Mouse (Mus musculus) ES-Bruce4 (cell line): Measurements from ENCODE around the gene Igdcc3. TPM values are rescaled to one million over a fixed set of nuclear protein-coding genes. Genes with fewer than 3 reads are reported as not detected.
A peak's percentile ranks its signal among the peaks of the same experiment; 100 is the strongest.
"Not testable (repeated sequence)": the region's sequence is repeated elsewhere in the genome, so short reads cannot be mapped to it uniquely, and the experiment has no call there.

Experiments used
- H3K27ac ChIP-seq: 2 replicates; pipeline ENCODE4 v1.5.1; 2012; ENCODE audit warnings: low read length, inconsistent platforms; ENCODE audit not compliant: insufficient read depth
- H3K27me3 ChIP-seq: 2 replicates; pipeline ENCODE4 v1.6.1; 2012; ENCODE audit warnings: mild to moderate bottlenecking, low read length, inconsistent platforms; ENCODE audit not compliant: control insufficient read depth, poor library complexity, insufficient read depth, severe bottlenecking
- H3K36me3 ChIP-seq: 2 replicates; pipeline ENCODE4 v1.6.1; 2012; ENCODE audit warnings: inconsistent platforms, mild to moderate bottlenecking, low read length, moderate library complexity; ENCODE audit not compliant: control insufficient read depth, poor library complexity, insufficient read depth, severe bottlenecking
- H3K4me1 ChIP-seq: one replicate; pipeline ENCODE4 v1.8.1; 2011; ENCODE audit warnings: low read length; ENCODE audit not compliant: control insufficient read depth, insufficient read depth
- H3K4me3 ChIP-seq: 2 replicates; pipeline ENCODE4 v1.5.1; 2011; ENCODE audit warnings: low read depth, mild to moderate bottlenecking, low read length
- H3K9ac ChIP-seq: 2 replicates; pipeline ENCODE4 v1.6.1; 2012; ENCODE audit warnings: low read depth, mild to moderate bottlenecking, inconsistent platforms; ENCODE audit not compliant: poor library complexity, severe bottlenecking
- H3K9me3 ChIP-seq: replicated peaks from 2 replicates; pipeline ENCODE4 v1.6.1; 2012; ENCODE audit warnings: mild to moderate bottlenecking, low read length, inconsistent platforms; ENCODE audit not compliant: control insufficient read depth, poor library complexity, insufficient read depth, severe bottlenecking
- CTCF ChIP-seq: IDR thresholded peaks from one replicate; pipeline ENCODE4 v1.8.1; 2011; ENCODE audit warnings: low read depth, low read length
- EP300 ChIP-seq: IDR thresholded peaks from 2 replicates; pipeline ENCODE4 v1.6.1; 2011; ENCODE audit warnings: low read depth, low read length; ENCODE audit not compliant: insufficient read depth
- POLR2A ChIP-seq: IDR thresholded peaks from one replicate; pipeline ENCODE4 v1.8.1; 2011; ENCODE audit warnings: low read length; ENCODE audit not compliant: insufficient read depth
- polyA plus RNA-seq: library from polyadenylated mRNA; stranded (reverse); fragments of >200 nt; gene quantifications from 2 replicates; pipeline ENCODE4 v1.2.4, GENCODE M21; 2011; ENCODE audit warnings: low read depth; ENCODE audit not compliant: missing spikeins, insufficient read depth, insufficient read length

Igdcc3 gene
- polyA plus RNA-seq, 1 experiment = 8.9 TPM

DNA sequence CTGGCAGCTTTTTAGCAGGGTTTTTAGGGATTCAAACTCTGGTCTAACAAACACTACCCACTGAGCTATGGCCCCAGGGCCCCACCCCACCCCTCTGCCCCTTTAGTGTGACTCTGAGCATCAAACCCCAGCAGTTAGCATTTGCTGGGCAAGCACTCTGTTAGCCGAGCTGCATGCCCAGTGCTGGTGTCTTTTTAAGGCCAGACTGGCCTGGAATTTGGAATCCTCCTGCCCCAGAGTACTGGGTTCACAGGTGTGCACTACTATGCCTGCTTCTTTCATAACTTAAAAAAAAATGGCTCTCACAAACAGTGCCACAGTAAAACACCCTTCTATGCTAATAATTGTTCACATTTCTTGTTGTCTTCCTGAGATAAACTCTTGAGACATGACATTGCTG lies 77.9 kb downstream of the Igdcc3 start:
- H3K36me3 ChIP-seq = no peaks in the 10 kb centered on the region
- H3K4me1 ChIP-seq = peaks cover 2% of the 10 kb centered on the region
- H3K9me3 ChIP-seq = no peaks in the 10 kb centered on the region
- TF ChIP-seq POLR2A = no peak
- no peak for TF ChIP-seq CTCF
- no peak for TF ChIP-seq EP300
- H3K27me3 ChIP-seq = no peaks in the 10 kb centered on the region
- no peak overlapping the region for H3K9ac ChIP-seq
- H3K4me3 ChIP-seq = no peak overlapping the region
- H3K27ac ChIP-seq = no peak overlapping the region

DNA sequence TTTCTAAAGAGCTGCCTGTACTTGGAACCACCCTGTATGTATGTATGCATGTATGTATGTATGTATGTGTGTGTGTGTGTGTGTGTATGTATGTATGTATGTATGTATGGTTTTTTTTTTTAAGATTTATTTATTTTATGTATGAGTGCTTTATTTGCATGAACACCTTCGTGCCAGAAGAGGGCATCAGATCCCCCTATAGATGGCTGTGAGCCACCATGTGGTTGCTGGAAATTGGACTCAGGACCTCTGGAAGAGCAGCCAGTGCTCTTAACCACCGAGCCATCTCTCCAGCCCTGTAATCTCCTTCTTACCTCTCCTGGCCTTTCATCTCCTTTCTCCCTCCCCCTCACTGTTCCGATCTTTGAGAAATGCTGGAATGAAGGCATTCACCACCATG lies 79.4 kb downstream of the Igdcc3 start:
- not testable (repeated sequence) for H3K36me3 ChIP-seq, H3K27me3 ChIP-seq, H3K9me3 ChIP-seq, H3K27ac ChIP-seq, H3K4me3 ChIP-seq, H3K4me1 ChIP-seq, H3K9ac ChIP-seq
- peak; percentile 6 for TF ChIP-seq CTCF

DNA sequence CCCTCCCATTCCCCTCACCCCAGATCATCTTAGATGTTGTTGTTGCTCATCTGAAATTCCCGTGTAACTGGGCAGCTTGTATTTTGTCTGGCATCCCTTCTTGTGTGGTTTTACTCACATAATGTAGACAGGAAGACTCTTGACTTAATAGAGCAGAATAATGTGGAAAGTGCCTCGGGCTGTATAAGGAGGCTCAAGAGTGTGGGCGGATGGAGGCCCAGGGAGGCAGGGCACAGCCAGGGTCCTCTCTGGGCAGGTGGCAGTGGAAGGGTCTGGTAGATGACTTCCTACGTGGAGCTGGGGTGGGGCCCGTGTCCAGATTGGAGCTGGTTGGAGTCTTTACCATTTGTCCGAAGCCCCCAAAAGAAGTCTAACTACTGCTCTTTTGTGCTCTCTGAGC lies 82.9 kb downstream of the Igdcc3 start:
- Histone ChIP-seq H3K9ac (no peak overlapping the region), H3K4me1 (peaks cover 2% of the 10 kb centered on the region), H3K4me3 (no peak overlapping the region)

DNA sequence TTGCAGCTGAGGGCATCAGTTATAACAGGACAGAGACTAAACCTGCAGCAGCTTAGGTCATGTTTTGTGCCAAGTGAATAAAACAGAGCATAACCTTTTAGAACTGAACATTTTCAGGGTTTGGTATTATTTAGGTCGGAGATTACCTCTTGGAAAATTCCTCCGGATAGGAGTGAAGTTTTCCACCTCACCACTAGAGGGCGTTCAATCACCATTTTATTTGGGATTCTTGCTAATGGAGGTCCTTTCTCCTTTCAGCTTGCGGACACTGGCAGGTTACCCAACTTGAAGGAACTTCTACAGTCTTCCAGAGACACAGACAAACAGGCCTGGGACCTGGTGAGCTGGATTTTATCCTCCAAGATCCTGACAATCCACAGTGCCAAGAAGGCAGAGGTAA lies 84.8 kb downstream of the Igdcc3 start:
- H3K9ac ChIP-seq = no peak overlapping the region
- no peak for TF ChIP-seq POLR2A
- no peak for TF ChIP-seq EP300
- no peak for TF ChIP-seq CTCF
- no peaks in the 10 kb centered on the region for H3K9me3 ChIP-seq
- H3K4me3 ChIP-seq = no peak overlapping the region
- H3K27ac ChIP-seq = no peak overlapping the region
- H3K36me3 ChIP-seq = 0 out of 2 replicates have a peak, but pooled peaks cover 2% of the 10 kb centered on the region
- no peaks in the 10 kb centered on the region for H3K27me3 ChIP-seq
- H3K4me1 ChIP-seq = no peaks in the 10 kb centered on the region

More for the DNA sequence above, 82.9 kb downstream of the Igdcc3 start:
- no peak overlapping the region for H3K27ac ChIP-seq
- 0 out of 2 replicates have a peak, but pooled peaks cover 2% of the 10 kb centered on the region for H3K36me3 ChIP-seq
- no peaks in the 10 kb centered on the region for H3K27me3 ChIP-seq
- no peaks in the 10 kb centered on the region for H3K9me3 ChIP-seq
- no peak for TF ChIP-seq EP300
- no peak for TF ChIP-seq POLR2A
- no peak for TF ChIP-seq CTCF

DNA sequence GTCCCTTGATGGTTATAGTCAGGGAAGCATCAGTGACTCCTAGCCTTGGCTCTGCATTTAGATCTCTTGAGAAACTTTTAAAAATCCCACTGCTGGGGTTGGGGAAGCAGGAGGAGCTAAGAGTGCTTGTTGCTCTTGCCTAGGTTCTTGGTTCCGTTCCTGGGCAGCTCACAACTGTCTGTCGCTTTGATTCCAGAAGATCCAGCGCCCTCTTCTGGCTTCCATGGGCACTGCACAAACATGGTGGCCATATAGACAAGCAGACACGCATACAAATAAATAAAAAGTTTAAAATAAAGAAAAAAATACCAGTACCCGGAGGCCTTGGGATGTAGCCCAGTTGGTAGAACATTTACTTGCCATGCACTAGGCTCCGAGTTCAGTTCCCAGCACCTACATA lies 89.3 kb downstream of the Igdcc3 start:
- no peak for TF ChIP-seq EP300
- TF ChIP-seq POLR2A = no peak
- TF ChIP-seq CTCF = peak; percentile 51
- H3K9ac ChIP-seq = no peak overlapping the region
- 0 out of 2 replicates have a peak, but pooled peaks cover 2% of the 10 kb centered on the region for H3K36me3 ChIP-seq
- no peaks in the 10 kb centered on the region for H3K9me3 ChIP-seq
- H3K4me1 ChIP-seq = no peaks in the 10 kb centered on the region
- H3K27ac ChIP-seq = no peak overlapping the region
- no peaks in the 10 kb centered on the region for H3K27me3 ChIP-seq
- no peak overlapping the region for H3K4me3 ChIP-seq

DNA sequence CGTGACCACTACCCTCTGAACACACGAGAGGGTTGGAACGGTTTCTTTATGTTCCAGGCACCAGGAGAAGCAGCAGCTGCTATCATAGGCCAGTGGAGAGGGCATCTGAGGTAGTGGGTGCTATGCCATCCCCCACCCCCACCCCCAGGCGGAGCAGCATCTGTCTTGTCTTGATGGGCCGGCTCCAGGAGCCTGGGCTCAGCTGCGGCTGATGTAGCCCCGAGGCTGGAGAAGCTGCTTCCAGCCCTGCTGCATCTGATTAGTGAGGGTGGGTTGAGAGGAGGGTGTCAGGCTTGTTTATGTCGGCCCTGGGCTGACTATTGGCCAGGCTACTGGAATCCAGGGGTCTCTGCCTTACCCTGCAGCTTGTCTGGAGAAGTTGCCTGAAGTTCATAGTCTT lies 90.3 kb downstream of the Igdcc3 start:
- Histone ChIP-seq H3K36me3 (0 out of 2 replicates have a peak, but pooled peaks cover under 1% of the 10 kb centered on the region), H3K4me1 (no peaks in the 10 kb centered on the region), H3K9ac (no peak overlapping the region), H3K4me3 (no peak overlapping the region), H3K9me3 (no peaks in the 10 kb centered on the region), H3K27me3 (no peaks in the 10 kb centered on the region), H3K27ac (no peak overlapping the region)
- TF ChIP-seq EP300 (no peak), POLR2A (no peak), CTCF (no peak)
